Mouse (Mus musculus) kidney, postnatal 36 days (tissue): ENCODE measurements around the gene Gpc1.

Source experiments
- DNase-seq, 2 experiments: peaks; one replicate each; pipeline ENCODE4 v3.0.0; 2021 to 2022; ENCODE audit warnings: mixed read lengths in 2 of 2

The Gpc1 gene

GRCm38 (mm10) chr1:92837931-92838833 lies 6.7 kb downstream of the Gpc1 start:
- peak; percentile 8 to 10 for DNase-seq

DNA sequence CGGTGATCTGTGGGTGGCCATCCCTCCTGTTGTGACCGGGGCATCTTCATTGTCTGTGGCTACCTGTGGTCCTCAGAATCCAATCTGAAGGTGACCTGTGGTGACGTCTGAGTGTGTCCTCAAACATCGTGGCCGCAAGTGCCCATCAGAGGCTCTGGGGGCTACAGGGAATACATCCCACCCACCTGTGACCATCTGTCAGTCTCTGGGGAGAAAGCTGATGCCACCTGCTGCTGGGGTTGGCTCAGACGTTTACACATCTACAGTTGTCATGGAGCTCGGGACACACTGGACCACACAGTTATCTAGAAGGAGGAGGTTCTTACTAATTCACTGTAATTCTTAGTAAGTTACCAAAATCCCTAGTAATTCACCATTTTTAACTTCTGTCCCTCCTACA lies 7.8 kb downstream of the Gpc1 start:
- no peak for DNase-seq

- peak in 1 of 2 experiments; percentile 55 for DNase-seq
These were observed 8.9 kb downstream of the Gpc1 start for GRCm38 (mm10) chr1:92840231-92840890.

- DNase-seq = no peak
These were observed 10.0 kb downstream of the Gpc1 start for GRCm38 (mm10) chr1:92841427-92841826.

GRCm38 (mm10) chr1:92845889-92846288 lies 14.4 kb downstream of the Gpc1 start:
- no peak for DNase-seq

- no peak for DNase-seq
These were observed 16.7 kb downstream of the Gpc1 start for GRCm38 (mm10) chr1:92847873-92848839.

GRCm38 (mm10) chr1:92849491-92849890 lies 18.0 kb downstream of the Gpc1 start:
- DNase-seq = peak in 1 of 2 experiments; percentile 15

- no peak for DNase-seq
These were observed 18.6 kb downstream of the Gpc1 start for GRCm38 (mm10) chr1:92849938-92850574.

DNA sequence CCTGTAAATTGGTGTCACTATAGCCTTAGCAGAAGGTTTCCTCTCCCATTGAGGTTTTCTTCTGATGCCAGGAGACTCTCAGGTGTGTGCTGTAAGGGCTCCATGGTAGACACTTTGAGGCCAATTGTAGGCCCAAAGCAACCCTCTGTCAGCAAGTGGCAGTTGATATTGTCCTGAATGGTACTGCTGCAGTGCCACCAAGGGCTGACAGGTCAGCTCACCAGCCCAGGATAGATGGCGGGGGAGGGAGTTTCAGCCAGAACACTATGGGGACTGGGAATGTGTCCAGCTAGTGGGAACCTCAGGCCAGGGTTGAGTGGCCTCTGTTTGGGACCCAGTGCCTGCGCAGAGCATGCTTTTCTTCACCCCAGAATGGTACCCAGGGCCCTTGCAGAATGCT lies 21.0 kb downstream of the Gpc1 start:
- DNase-seq = no peak

DNA sequence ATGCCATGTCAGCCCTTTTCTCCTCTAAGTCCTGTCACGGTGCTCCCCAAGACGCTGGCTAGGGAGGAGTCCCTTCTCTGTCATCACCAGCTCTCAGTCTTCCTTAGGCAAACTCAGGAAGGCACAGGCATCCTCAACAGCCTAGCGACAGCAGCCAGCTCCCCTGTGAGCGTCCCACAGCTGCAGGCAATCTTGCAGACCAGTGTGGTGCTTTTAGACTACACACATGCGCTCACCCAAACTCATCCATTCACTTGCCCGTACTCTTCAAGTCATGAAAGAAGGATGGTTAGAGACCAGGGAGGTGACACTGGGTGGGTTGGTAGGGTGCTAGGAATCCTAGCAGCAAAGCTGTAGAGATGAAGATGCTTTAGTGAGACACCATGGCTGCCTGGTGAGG lies 30.1 kb downstream of the Gpc1 start:
- DNase-seq = no peak

DNA sequence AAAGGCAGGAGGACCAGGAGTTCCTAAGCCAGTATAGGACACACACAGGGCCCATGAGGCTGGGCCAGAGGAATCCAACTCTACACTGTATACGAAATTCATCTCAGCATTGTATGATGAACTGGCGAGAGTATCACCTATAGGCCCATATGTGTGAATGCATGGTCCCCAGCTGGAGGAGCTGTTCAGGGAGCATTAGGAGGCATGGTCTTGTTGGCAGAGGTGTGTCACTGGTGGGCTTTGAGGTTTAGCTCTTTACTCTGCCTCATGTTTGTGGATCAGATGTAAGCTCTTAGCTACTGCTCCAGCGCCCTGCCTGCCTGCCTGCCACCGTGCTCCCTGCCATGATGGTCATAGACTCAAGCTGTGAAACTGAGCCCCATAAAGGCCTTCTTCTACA lies 31.8 kb downstream of the Gpc1 start:
- DNase-seq = no peak

DNA sequence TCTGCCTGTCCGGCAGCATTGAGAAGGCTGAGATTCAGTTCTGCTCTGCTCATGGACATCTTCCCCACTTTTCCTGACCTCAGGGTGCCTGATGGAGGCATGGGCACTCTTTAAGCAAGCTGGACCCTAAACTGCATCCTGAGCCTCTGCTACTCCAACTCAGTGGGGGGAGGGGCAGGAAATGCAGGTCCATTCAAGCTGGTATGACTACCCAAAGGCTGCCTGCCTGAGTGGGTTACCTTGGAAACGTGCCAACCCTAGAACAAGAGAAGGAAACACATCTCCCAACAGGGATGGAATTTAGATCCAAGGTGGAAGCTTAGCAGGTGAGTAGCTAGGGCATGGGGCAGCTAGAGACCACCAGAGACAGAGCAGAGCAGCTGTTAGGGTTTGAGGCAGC lies 34.7 kb downstream of the Gpc1 start:
- DNase-seq = no peak

DNA sequence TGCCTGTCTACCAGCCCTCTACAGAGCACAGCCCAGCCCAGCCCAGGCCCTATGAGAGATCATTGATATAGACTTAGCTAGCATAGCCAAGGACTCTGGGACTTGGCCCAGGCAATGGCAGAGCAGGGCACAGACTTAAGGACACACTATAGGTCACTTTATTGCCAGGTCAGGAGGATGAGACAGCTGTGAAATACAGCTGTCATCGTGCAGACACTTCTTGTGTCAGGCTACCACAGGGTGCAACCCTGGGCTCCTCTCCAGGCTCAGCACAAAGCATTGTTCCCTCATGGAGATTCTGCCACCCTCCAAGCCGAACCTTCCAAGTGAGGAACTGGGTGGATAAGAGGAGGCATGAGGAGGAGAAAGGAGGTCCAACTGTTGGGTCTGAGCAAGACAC lies 38.5 kb downstream of the Gpc1 start:
- no peak for DNase-seq

- DNase-seq = peak; percentile 22 to 37
These were observed 41.2 kb downstream of the Gpc1 start for GRCm38 (mm10) chr1:92872666-92873065.

GRCm38 (mm10) chr1:92874011-92874410 lies 42.6 kb downstream of the Gpc1 start:
- DNase-seq = peak; percentile 47 to 57

GRCm38 (mm10) chr1:92875360-92876111 lies 44.1 kb downstream of the Gpc1 start:
- DNase-seq = no peak

- DNase-seq = no peak
These were observed 46.1 kb downstream of the Gpc1 start for GRCm38 (mm10) chr1:92877431-92877978.

DNA sequence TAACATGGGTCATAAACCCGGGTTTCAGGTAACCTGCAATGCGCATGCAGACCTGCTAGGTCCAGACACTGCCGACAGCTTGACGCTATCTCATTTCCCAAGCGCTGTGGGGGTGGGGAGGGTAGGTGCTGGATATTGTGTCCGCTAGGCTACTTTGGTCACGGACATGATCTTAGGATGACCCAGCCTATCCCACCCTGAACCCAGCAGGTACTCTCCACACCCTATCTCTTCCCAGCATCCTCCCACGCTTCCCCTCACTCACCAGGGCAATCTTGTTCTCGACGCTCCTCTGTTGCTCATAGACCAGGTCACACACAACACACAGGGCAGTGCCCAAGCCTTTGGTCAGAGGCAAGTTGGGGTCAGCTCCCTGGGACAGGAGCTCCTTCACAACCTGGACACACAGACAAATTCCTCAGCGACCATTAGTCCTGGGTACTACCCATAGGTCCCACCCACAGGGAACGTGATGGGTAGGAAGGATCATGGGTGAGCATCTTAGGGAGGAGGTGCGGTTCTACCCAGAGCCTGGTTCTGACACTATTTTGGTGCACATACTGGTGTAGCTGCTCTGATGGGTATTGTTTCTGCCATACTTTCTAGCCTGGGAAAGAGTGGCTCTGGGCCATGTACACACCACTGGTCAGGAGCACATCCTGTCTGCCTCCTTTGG lies 46.8 kb downstream of the Gpc1 start:
- DNase-seq = no peak

- no peak for DNase-seq
These were observed 47.8 kb downstream of the Gpc1 start for GRCm38 (mm10) chr1:92879266-92879665.

GRCm38 (mm10) chr1:92880101-92880500 lies 48.7 kb downstream of the Gpc1 start:
- no peak for DNase-seq

DNA sequence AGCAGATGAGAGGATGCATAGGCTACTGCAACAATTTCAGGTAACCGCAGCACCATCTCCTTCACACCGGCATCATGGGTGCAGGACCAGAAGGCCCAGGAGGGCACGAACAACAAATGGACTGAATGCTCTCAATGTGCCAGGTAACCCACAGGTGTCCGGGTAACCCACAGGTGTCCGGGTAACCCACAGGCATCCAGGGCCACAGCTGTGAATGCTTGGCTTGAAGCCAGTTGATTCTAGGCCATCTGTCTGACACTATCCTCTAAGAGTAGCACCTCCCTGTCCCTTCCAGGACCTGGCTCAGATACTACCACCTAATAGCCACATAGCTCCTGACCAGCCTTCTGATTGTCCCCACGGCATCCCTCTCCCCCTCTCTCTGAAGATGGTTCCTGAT lies 50.5 kb downstream of the Gpc1 start:
- DNase-seq = no peak
